Mouse (Mus musculus) bone marrow, adult 2 months (tissue): ENCODE measurements at regions not wholly inside any gene's neighbourhood (a gene's known extent, or its start where the extent isn't known, plus 50 kb on each side); places are given as distances from the start of the nearest gene placed in this dataset.

ENCODE experiments used
- H3K27ac ChIP-seq: fragments of 200-500 bp; 2 replicates; pipeline ENCODE4 v1.5.1; 2012; ENCODE audit warnings: low read depth, mild to moderate bottlenecking, control low read depth, inconsistent platforms, low read length; ENCODE audit not compliant: control insufficient read depth, poor library complexity, insufficient read depth
- H3K4me1 ChIP-seq: fragments of 200-500 bp; 2 replicates; pipeline ENCODE4 v1.6.1; 2011; ENCODE audit warnings: low read length; ENCODE audit not compliant: control insufficient read depth, insufficient read depth
- H3K4me3 ChIP-seq: fragments of 200-500 bp; replicated peaks from 2 replicates; pipeline ENCODE3; 2011; ENCODE audit warnings: mild to moderate bottlenecking, low read depth, low read length, control low read depth; ENCODE audit not compliant: control insufficient read depth
- CTCF ChIP-seq: fragments of 200-500 bp; IDR thresholded peaks from 2 replicates; pipeline ENCODE4 v1.5.1; 2011; ENCODE audit warnings: low read length, control low read depth; ENCODE audit not compliant: control insufficient read depth, insufficient read depth
- POLR2A ChIP-seq: fragments of 200-500 bp; IDR thresholded peaks from 2 replicates; pipeline ENCODE4 v1.6.1; 2011; ENCODE audit warnings: low read depth, mild to moderate bottlenecking, control low read depth, low read length, borderline replicate concordance; ENCODE audit not compliant: control insufficient read depth
- WGBS: fragments of 180-500 bp; shearing (Covaris S2); methylation state at CpG from one replicate; pipeline ENCODE4 v1.1.7; 2018; 5-methylcytosine and 5-hydroxymethylcytosine counted together

- TF ChIP-seq POLR2A, result no peak
- 74% methylated on average over 14 of the region's 14 CpGs for WGBS
- H3K27ac ChIP-seq, result no peak overlapping the region
- H3K4me1 ChIP-seq, result peaks cover 5% of the 10 kb centered on the region; the same call in 1 of the 2 replicates
- no peak overlapping the region for H3K4me3 ChIP-seq
These were observed 109.9 kb upstream of the Mkln1 start for GRCm38 (mm10) chr6:31288421-31289233.

- no peak for TF ChIP-seq POLR2A
- TF ChIP-seq CTCF, result no peak
- Histone ChIP-seq H3K4me1 (peaks cover 5% of the 10 kb centered on the region; the same call in 1 of the 2 replicates), H3K27ac (no peak overlapping the region), H3K4me3 (no peak overlapping the region)
- 93% methylated on average over 4 of the region's 4 CpGs for WGBS
These were observed 109.4 kb upstream of the Mkln1 start for GRCm38 (mm10) chr6:31289234-31289486.

GRCm38 (mm10) chr6:31292081-31292480 lies 106.5 kb upstream of the Mkln1 start:
- 78% methylated on average over 7 of the region's 7 CpGs for WGBS
- TF ChIP-seq POLR2A (no peak), CTCF (no peak)
- no peak overlapping the region for H3K4me3 ChIP-seq
- H3K27ac ChIP-seq, result no peak overlapping the region
- no peaks in the 10 kb centered on the region for H3K4me1 ChIP-seq

GRCm38 (mm10) chr6:31293008-31293407 lies 105.5 kb upstream of the Mkln1 start:
- TF ChIP-seq CTCF, result no peak
- TF ChIP-seq POLR2A, result no peak
- WGBS, result 79% methylated on average over 7 of the region's 7 CpGs
- Histone ChIP-seq H3K4me1 (no peaks in the 10 kb centered on the region), H3K4me3 (no peak overlapping the region), H3K27ac (no peak overlapping the region)

- Histone ChIP-seq H3K4me3 (no peak overlapping the region), H3K4me1 (no peaks in the 10 kb centered on the region), H3K27ac (no peak overlapping the region)
- TF ChIP-seq CTCF (no peak), POLR2A (no peak)
- WGBS, result 84% methylated on average over 7 of the region's 7 CpGs
These were observed 99.1 kb upstream of the Mkln1 start for GRCm38 (mm10) chr6:31299395-31299794.

GRCm38 (mm10) chr6:31305736-31306135 lies 92.8 kb upstream of the Mkln1 start:
- Histone ChIP-seq H3K4me3 (no peak overlapping the region), H3K27ac (no peak overlapping the region), H3K4me1 (no peaks in the 10 kb centered on the region)
- WGBS, result 72% methylated on average over 5 of the region's 5 CpGs
- TF ChIP-seq POLR2A (no peak), CTCF (no peak)

- Histone ChIP-seq H3K27ac (no peak overlapping the region; the same call in 1 of the 2 replicates), H3K4me1 (no peaks in the 10 kb centered on the region), H3K4me3 (no peak overlapping the region)
- 72% methylated on average over 5 of the region's 5 CpGs for WGBS
- TF ChIP-seq POLR2A (no peak), CTCF (no peak)
These were observed 91.4 kb upstream of the Mkln1 start for GRCm38 (mm10) chr6:31307047-31307633.

GRCm38 (mm10) chr6:31307899-31308298 lies 90.6 kb upstream of the Mkln1 start:
- Histone ChIP-seq H3K4me3 (no peak overlapping the region), H3K27ac (no peak overlapping the region), H3K4me1 (no peaks in the 10 kb centered on the region)
- TF ChIP-seq CTCF (no peak), POLR2A (no peak)
- WGBS, result 38% methylated on average over 4 of the region's 4 CpGs

GRCm38 (mm10) chr6:31310660-31311059 lies 87.9 kb upstream of the Mkln1 start:
- H3K4me1 ChIP-seq, result no peaks in the 10 kb centered on the region
- WGBS, result 71% methylated on average over 5 of the region's 5 CpGs
- no peak overlapping the region for H3K27ac ChIP-seq
- no peak overlapping the region for H3K4me3 ChIP-seq
- TF ChIP-seq CTCF (no peak), POLR2A (no peak)
